Comparison of ENCODE assay signal across 29 mouse cellular contexts in the genomic region with DNA sequence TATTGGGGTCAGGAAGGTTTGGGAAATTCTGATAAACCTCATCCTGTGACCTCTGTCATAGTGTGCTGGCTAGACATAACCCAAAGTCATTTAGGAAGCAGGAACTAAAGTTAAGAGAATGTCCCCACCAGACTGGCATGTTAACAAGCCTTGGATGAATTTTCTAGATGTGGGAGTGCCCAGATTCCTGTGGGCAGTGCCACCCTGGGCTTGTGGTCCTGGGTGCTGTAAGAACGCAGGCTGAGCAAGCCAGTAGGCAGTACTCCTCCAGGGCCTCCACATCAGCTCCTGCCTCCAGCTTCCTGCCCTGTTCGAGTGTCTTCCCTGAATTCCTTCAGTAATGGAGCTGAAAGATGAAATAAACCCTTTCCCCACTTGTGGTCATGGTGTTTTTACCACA. TPM values are rescaled to one million over a fixed set of nuclear protein-coding genes. Genes with fewer than 3 reads are reported as not detected.
DNase-seq lines count a peak whose midpoint lies in the region; ATAC-seq and TF ChIP-seq lines count a peak whose summit lies in the region.
"Had no signal": no experiment of that assay in that cellular context is flagged by ENCODE, and none has a peak within 500 bp of the region (broad histone marks: within the 10 kb centered on the region; RNA-seq: fewer than 3 reads in every experiment).

No protein-coding gene starts in this region.

- 78% methylated on average over 2 of the region's 2 CpGs for WGBS in lung, postnatal 0 days
- WGBS in lung, adult 2 months, result 71% methylated on average over 2 of the region's 2 CpGs
- WGBS in kidney, adult 2 months, result 66% methylated on average over 2 of the region's 2 CpGs

- H3K4me2 ChIP-seq in lung, postnatal 0 days (replicated peaks; ENCODE audit: low read depth, low read length), result no peak overlapping the region
- H3K4me2 ChIP-seq: embryonic facial prominence, embryonic 13.5 days; forebrain, embryonic 12.5 days; heart, embryonic 13.5 days; hindbrain, embryonic 14.5 days had no signal

- H3K4me1 ChIP-seq in lung, postnatal 0 days (ENCODE audit: insufficient read depth, low read depth, low read length), result no peaks in the 10 kb centered on the region
- H3K4me1 ChIP-seq in lung, adult 2 months (ENCODE audit: control insufficient read depth, insufficient read depth, low read length), result peaks cover 4% of the 10 kb centered on the region; the same call in 1 of the 2 replicates
- H3K4me1 ChIP-seq in megakaryocyte, embryonic 14.5 days, result peaks cover 64% of the 10 kb centered on the region
- peaks cover 0 to 15% of the 10 kb centered on the region in 2 experiments; a peak in 2 of 4 replicates for H3K4me1 ChIP-seq in ES-E14 (ENCODE audit: control insufficient read depth in 2 of 2, insufficient read depth in 2 of 2, low read length in 2 of 2, poor library complexity in 1 of 2)
- no peaks in the 10 kb centered on the region for H3K4me1 ChIP-seq in kidney, adult 2 months (ENCODE audit: control insufficient read depth, insufficient read depth, low read length)
- H3K4me1 ChIP-seq: embryonic facial prominence, embryonic 10.5 days; embryonic facial prominence, embryonic 13.5 days; forebrain, embryonic 12.5 days; heart, embryonic 10.5 days; heart, embryonic 13.5 days had no signal

- H3K4me3 ChIP-seq in lung, postnatal 0 days (ENCODE audit: low read depth, low read length), result no peak overlapping the region
- H3K4me3 ChIP-seq in lung, adult 2 months (replicated peaks; ENCODE audit: extremely low read depth, low read depth, low read length), result no peak overlapping the region
- H3K4me3 ChIP-seq in megakaryocyte, embryonic 14.5 days (replicated peaks), result peak overlapping the region; percentile 70
- H3K4me3 ChIP-seq in ES-E14 (ENCODE audit: insufficient read depth in 1 of 2, low read depth in 1 of 2, low read length in 2 of 2, poor library complexity in 1 of 2, severe bottlenecking in 1 of 2), result no peak overlapping the region
- no peak overlapping the region for H3K4me3 ChIP-seq in kidney, adult 2 months (ENCODE audit: insufficient read depth, low read depth, low read length)
- H3K4me3 ChIP-seq: embryonic facial prominence, embryonic 10.5 days; embryonic facial prominence, embryonic 13.5 days; erythroblast, embryonic 14.5 days; forebrain, embryonic 12.5 days; heart, adult 2 months; heart, embryonic 10.5 days; heart, embryonic 13.5 days had no signal

- no peaks in the 10 kb centered on the region for H3K27me3 ChIP-seq in lung, postnatal 0 days (replicated peaks; ENCODE audit: insufficient read depth, low read length)
- H3K27me3 ChIP-seq in megakaryocyte, embryonic 14.5 days (replicated peaks), result no peaks in the 10 kb centered on the region
- H3K27me3 ChIP-seq in kidney, adult 2 months (replicated peaks; ENCODE audit: control insufficient read depth, insufficient read depth, low read length), result no peaks in the 10 kb centered on the region
- H3K27me3 ChIP-seq: embryonic facial prominence, embryonic 13.5 days; forebrain, embryonic 12.5 days; heart, embryonic 13.5 days had no signal

- 0 out of 2 replicates have a peak, but pooled peaks cover 5% of the 10 kb centered on the region for H3K36me3 ChIP-seq in lung, postnatal 0 days (ENCODE audit: insufficient read depth, low read length)
- H3K36me3 ChIP-seq in megakaryocyte, embryonic 14.5 days (replicated peaks; ENCODE audit: low read length), result peaks cover 66% of the 10 kb centered on the region
- H3K36me3 ChIP-seq in ES-E14 (ENCODE audit: control insufficient read depth, insufficient read depth, low read length, poor library complexity, severe bottlenecking), result peaks cover 58% of the 10 kb centered on the region
- peaks cover 1% of the 10 kb centered on the region; the same call in 1 of the 2 replicates for H3K36me3 ChIP-seq in kidney, adult 2 months (ENCODE audit: control insufficient read depth, insufficient read depth, low read length)

- H3K27ac ChIP-seq in lung, postnatal 0 days (ENCODE audit: low read length), result no peak overlapping the region
- 0 out of 2 replicates have a peak overlapping the region, but pooled peaks have one; percentile 27 for H3K27ac ChIP-seq in ES-E14 (ENCODE audit: insufficient read depth, low read depth, low read length, poor library complexity, severe bottlenecking)
- H3K27ac ChIP-seq in kidney, adult 2 months (ENCODE audit: insufficient read depth, low read depth, low read length), result no peak overlapping the region
- H3K27ac ChIP-seq: embryonic facial prominence, embryonic 10.5 days; embryonic facial prominence, embryonic 13.5 days; forebrain, embryonic 12.5 days; heart, adult 2 months; heart, embryonic 10.5 days; heart, embryonic 13.5 days; hindbrain, embryonic 14.5 days; hindbrain, postnatal 0 days had no signal

- no peak for TF ChIP-seq POLR2A in lung, adult 2 months (IDR thresholded peaks at IDR 0.05; ENCODE audit: borderline replicate concordance, extremely low read depth, low read depth, low read length)
- TF ChIP-seq POLR2A in kidney, adult 2 months (IDR thresholded peaks at IDR 0.05; ENCODE audit: low read depth, low read length), result no peak

- H3K9me3 ChIP-seq in lung, postnatal 0 days (ENCODE audit: low read length), result no peaks in the 10 kb centered on the region
- no peaks in the 10 kb centered on the region for H3K9me3 ChIP-seq in megakaryocyte, embryonic 14.5 days
- H3K9me3 ChIP-seq in ES-E14 (ENCODE audit: control insufficient read depth, insufficient read depth, low read depth, low read length), result no peaks in the 10 kb centered on the region
- H3K9me3 ChIP-seq: embryonic facial prominence, embryonic 10.5 days; embryonic facial prominence, embryonic 13.5 days; forebrain, embryonic 12.5 days; heart, embryonic 10.5 days; heart, embryonic 13.5 days had no signal

- DNase-seq in lung, postnatal 0 days (ENCODE audit: low spot score), result no peak
- DNase-seq in lung, adult 2 months, result no peak
- DNase-seq in ES-E14 (ENCODE audit: low read depth, low spot score), result no peak
- no peak for DNase-seq in kidney, adult 2 months
- DNase-seq: adrenal gland, adult 8-10 months; adrenal gland, postnatal 25 days; cerebellum, adult 11-12 months; cerebellum, adult 8-10 months; cerebellum, postnatal 10 days; cerebellum, postnatal 36 days; embryo, embryonic 11 days; gastrocnemius, postnatal 10 days; gastrocnemius, postnatal 36 days; heart, adult 2 months; heart, postnatal 14 days; heart, postnatal 4 days had no signal

- H3K9ac ChIP-seq in lung, postnatal 0 days (replicated peaks; ENCODE audit: low read depth), result no peak overlapping the region
- no peak overlapping the region for H3K9ac ChIP-seq in ES-E14 (ENCODE audit: insufficient read depth, low read depth, low read length, poor library complexity, severe bottlenecking)
- H3K9ac ChIP-seq: embryonic facial prominence, embryonic 13.5 days; forebrain, embryonic 12.5 days; heart, embryonic 13.5 days; hindbrain, embryonic 14.5 days had no signal

- no peak for TF ChIP-seq EP300 in lung, postnatal 0 days (IDR thresholded peaks at IDR 0.05)

- in situ Hi-C loops in ES-E14 (cut with MboI; ENCODE audit: low sequenced_read_pairs in 2 of 2, unreplicated experiment in 2 of 2), result loop anchor here in 1 of 2 experiments (25.0 kb wide), 1 partner anchor 333 kb away; no protein-coding TSS in a partner anchor

- peak; percentile 55 for ATAC-seq in lung, postnatal 0 days
- ATAC-seq in megakaryocyte, adult 5-6 weeks (ENCODE audit: poor library complexity, severe bottlenecking), result no peak
- ATAC-seq: activated CD4-positive, CD25-positive, alpha-beta regulatory T cell, adult 4 months; CD4-positive, CD25-positive, alpha-beta regulatory T cell, adult 4 months; forebrain, embryonic 16.5 days; hindbrain, postnatal 0 days had no signal

- no peak for TF ChIP-seq CTCF in lung, postnatal 0 days (IDR thresholded peaks at IDR 0.05)
- no peak for TF ChIP-seq CTCF in lung, adult 2 months (IDR thresholded peaks at IDR 0.05; ENCODE audit: insufficient read depth, low read length)
- no peak for TF ChIP-seq CTCF in kidney, adult 2 months (conservative IDR thresholded peaks at IDR 0.05; ENCODE audit: insufficient read depth, insufficient read length, low read depth, low read length)

TF ChIP-seq in ES-E14, 5 proteins besides CTCF, POLR2A, EP300 and RAD21:
- no peak for TF ChIP-seq ZNF384 (IDR thresholded peaks at IDR 0.05; ENCODE audit: low read depth, low read length)
- no peak for TF ChIP-seq MAFK (IDR thresholded peaks at IDR 0.05; ENCODE audit: insufficient read depth, low read depth, low read length)
- no peak for TF ChIP-seq CHD2 (IDR thresholded peaks at IDR 0.05; ENCODE audit: low read depth, low read length)
- TF ChIP-seq HCFC1 (IDR thresholded peaks at IDR 0.05; ENCODE audit: borderline replicate concordance, insufficient read depth, low read length), result no peak
- no peak for TF ChIP-seq ZC3H11A (IDR thresholded peaks at IDR 0.05; ENCODE audit: borderline replicate concordance, low read depth, low read length)

RNA-seq across cellular contexts. Expression of a gene that starts 8.5 kb away (rescaled TPM):
- polyA plus RNA-seq in lung, postnatal 0 days (2015; fragmentation: Nextera tagmentation; extraction: Ambion mirVana), result 19.9 and 20.0 TPM in 2 replicates
- 17.1 and 17.7 TPM in 2 replicates for polyA plus RNA-seq in lung, adult 2 months (2012; rRNA removed)
- polyA plus RNA-seq in megakaryocyte, embryonic 14.5 days (2012; ENCODE audit: insufficient read depth, low replicate concordance), result 34.1 and 96.8 TPM in 2 replicates
- total RNA-seq in megakaryocyte, adult 5-6 weeks (2015), result 3.9 and 5.6 TPM in 2 replicates
- total RNA-seq in megakaryocyte, adult 5-6 weeks (2017), result 13.2 and 18.4 TPM in 2 replicates
- total RNA-seq in ES-E14 (2012; rRNA removed), result 104 and 146 TPM in 2 replicates
- 20.1 and 20.7 TPM in 2 replicates for polyA plus RNA-seq in kidney, adult 2 months (2012; rRNA removed)

RNA-seq across cellular contexts. Expression of a gene that starts 9.0 kb away (rescaled TPM):
- polyA plus RNA-seq in lung, postnatal 0 days (2015; fragmentation: Nextera tagmentation; extraction: Ambion mirVana), result 31.0 and 38.5 TPM in 2 replicates
- polyA plus RNA-seq in lung, adult 2 months (2012; rRNA removed), result 75.3 and 97.7 TPM in 2 replicates
- 31.4 and 127 TPM in 2 replicates for polyA plus RNA-seq in megakaryocyte, embryonic 14.5 days (2012; ENCODE audit: insufficient read depth, low replicate concordance)
- 25.8 and 30.9 TPM in 2 replicates for total RNA-seq in megakaryocyte, adult 5-6 weeks (2015)
- total RNA-seq in megakaryocyte, adult 5-6 weeks (2017), result 10.6 and 12.1 TPM in 2 replicates
- 1.6 and 3.2 TPM in 2 replicates for total RNA-seq in ES-E14 (2012; rRNA removed)
- polyA plus RNA-seq in kidney, adult 2 months (2012; rRNA removed), result 10.9 and 12.5 TPM in 2 replicates

RNA-seq across cellular contexts. Expression of a gene that starts 57.1 kb away (rescaled TPM):
- polyA plus RNA-seq in lung, postnatal 0 days (2015; fragmentation: Nextera tagmentation; extraction: Ambion mirVana), result 7.8 and 8.5 TPM in 2 replicates
- polyA plus RNA-seq in lung, adult 2 months (2012; rRNA removed), result 10.2 and 11.0 TPM in 2 replicates
- polyA plus RNA-seq in megakaryocyte, embryonic 14.5 days (2012; ENCODE audit: insufficient read depth, low replicate concordance), result 1.0 and 1.9 TPM in 2 replicates
- 10.6 and 10.7 TPM in 2 replicates for total RNA-seq in megakaryocyte, adult 5-6 weeks (2015)
- total RNA-seq in megakaryocyte, adult 5-6 weeks (2017), result 7.2 and 9.3 TPM in 2 replicates
- 14.3 and 14.5 TPM in 2 replicates for total RNA-seq in ES-E14 (2012; rRNA removed)
- 10.6 and 11.2 TPM in 2 replicates for polyA plus RNA-seq in kidney, adult 2 months (2012; rRNA removed)
